Mouse (Mus musculus): ENCODE measurements around the gene Ndufa6.
"Not testable (repeated sequence)": the region's sequence is repeated elsewhere in the genome, so short reads cannot be mapped to it uniquely, and the experiment has no call there.

GRCm38 (mm10) chr15:82395955-82396354 is 41.8 kb upstream of the Ndufa6 start:
- not testable (repeated sequence) for TF ChIP-seq CTCF, EP300 (IDR thresholded peaks at IDR 0.05; ENCODE audit: low read depth)
